Mouse (Mus musculus) hindbrain, embryonic 14.5 days (tissue): ENCODE data around the gene Gm13290. TPM values are rescaled to one million over a fixed set of nuclear protein-coding genes. Genes with fewer than 3 reads are reported as not detected.
"Not testable (repeated sequence)": the region's sequence is repeated elsewhere in the genome, so short reads cannot be mapped to it uniquely, and the experiment has no call there.

Experiments
- ATAC-seq: fragments of 200-750 bp; cut with Nextera tagmentation; 2 replicates; pipeline ENCODE4 v1.8.0; 2017; ENCODE audit warnings: moderate number of reproducible peaks, mild to moderate bottlenecking, moderate TSS enrichment, moderate library complexity; ENCODE audit not compliant: low FRiP score
- DNase-seq: peaks from one replicate; pipeline ENCODE4 v3.0.0-alpha.2; 2015; ENCODE audit warnings: low spot score
- H3K27ac ChIP-seq: fragments of 300-500 bp; sonication (generic); 2 replicates; pipeline ENCODE4 v1.5.1; 2014; ENCODE audit warnings: mild to moderate bottlenecking, moderate library complexity
- H3K27me3 ChIP-seq: fragments of 300-500 bp; sonication (generic); 2 replicates; pipeline ENCODE4 v1.6.1; 2014; ENCODE audit warnings: mild to moderate bottlenecking, low read length, mixed read lengths; ENCODE audit not compliant: control insufficient read depth, insufficient read depth
- H3K36me3 ChIP-seq: fragments of 300-500 bp; sonication (generic); replicated peaks from 2 replicates; pipeline ENCODE4 v1.6.1; 2014; ENCODE audit not compliant: control insufficient read depth, insufficient read depth
- H3K4me1 ChIP-seq: fragments of 300-500 bp; sonication (generic); replicated peaks from 2 replicates; pipeline ENCODE4 v1.6.1; 2014; ENCODE audit warnings: antibody characterized with exemption, low read length, mixed read lengths; ENCODE audit not compliant: control insufficient read depth, insufficient read depth
- H3K4me2 ChIP-seq: fragments of 300-500 bp; sonication (generic); replicated peaks from 2 replicates; pipeline ENCODE4 v1.6.1; 2014; ENCODE audit warnings: mild to moderate bottlenecking, moderate library complexity
- H3K4me3 ChIP-seq: fragments of 300-500 bp; sonication (generic); replicated peaks from 2 replicates; pipeline ENCODE4 v1.5.1; 2014; ENCODE audit warnings: mild to moderate bottlenecking, low read length
- H3K9ac ChIP-seq: fragments of 300-500 bp; sonication (generic); 2 replicates; pipeline ENCODE4 v1.6.1; 2014
- H3K9me3 ChIP-seq: fragments of 300-500 bp; sonication (generic); 2 replicates; pipeline ENCODE4 v1.6.1; 2016; ENCODE audit warnings: low read length; ENCODE audit not compliant: control insufficient read depth
- WGBS: fragments of 180-500 bp; shearing (Covaris S2); extraction: QIAGEN DNeasy Blood & Tissue Kit; methylation state at CpG from one replicate; pipeline ENCODE4 v1.1.7; 2014; 5-methylcytosine and 5-hydroxymethylcytosine counted together
- polyA plus RNA-seq: library from polyadenylated mRNA; unstranded; fragments of >200 nt; fragmentation: Nextera tagmentation; extraction: Ambion mirVana; gene quantifications from 2 replicates; pipeline ENCODE4 v1.2.1, GENCODE M21; 2014

The Gm13290 gene
- polyA plus RNA-seq, 1 experiment from 2014 or later: not detected

DNA sequence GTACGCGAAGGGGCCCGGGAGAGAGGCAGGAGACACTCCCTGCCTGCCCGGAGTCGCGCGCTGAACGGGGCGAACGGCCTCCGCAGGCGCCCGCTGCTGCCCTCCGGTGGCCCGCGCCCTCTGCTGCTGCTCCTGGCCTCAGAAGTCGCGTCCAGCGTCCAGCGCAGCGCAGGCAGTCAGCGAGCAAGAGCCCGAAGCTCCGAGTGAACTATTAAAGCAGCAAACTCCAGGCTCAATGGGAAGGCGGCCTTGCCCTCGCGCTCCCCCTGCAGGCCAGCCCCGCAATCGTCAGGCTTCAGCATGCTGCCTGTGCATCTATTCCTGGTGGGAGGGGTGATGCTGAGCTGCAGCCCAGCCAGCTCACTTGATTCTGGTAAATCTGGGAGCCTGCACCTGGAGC lies 5.9 kb downstream of the Gm13290 start, which contains the start of gene Gm13272:
TSS of gene Gm13272 (plus strand) at position 301 of the 400 bp plus-strand sequence.
- not testable (repeated sequence) for H3K27ac ChIP-seq, H3K9ac ChIP-seq, H3K27me3 ChIP-seq, H3K4me2 ChIP-seq, H3K9me3 ChIP-seq, H3K4me1 ChIP-seq, ATAC-seq, DNase-seq, H3K36me3 ChIP-seq, H3K4me3 ChIP-seq
- whole genome bisulfite sequencing: no CpG with 5 or more reads among the region's 29 CpGs

DNA sequence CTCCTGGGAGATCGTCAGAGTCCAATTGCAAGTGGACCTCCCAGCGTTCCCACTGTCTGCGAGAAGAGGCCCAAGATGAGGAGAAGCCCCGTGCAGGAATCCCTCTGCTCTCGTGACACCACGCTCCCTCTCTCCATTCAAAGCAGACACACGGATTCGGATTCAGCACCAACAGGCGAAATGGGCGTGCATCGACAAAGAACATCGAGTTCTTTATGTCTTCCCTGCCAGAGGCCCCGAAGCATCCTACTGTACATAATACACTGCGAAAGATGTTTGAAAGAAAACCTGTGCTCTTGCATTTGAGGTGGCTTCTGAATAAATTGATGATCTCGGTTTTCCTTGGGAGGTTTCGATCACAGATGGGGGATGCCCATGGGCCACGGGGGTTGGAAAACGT lies 6.7 kb downstream of the Gm13290 start:
- H3K9me3 ChIP-seq, H3K4me3 ChIP-seq, H3K4me2 ChIP-seq, H3K9ac ChIP-seq, H3K36me3 ChIP-seq, ATAC-seq, H3K27me3 ChIP-seq, DNase-seq, H3K4me1 ChIP-seq, H3K27ac ChIP-seq: not testable (repeated sequence)
- 45% methylated on average over 12 of the region's 18 CpGs for WGBS

GRCm38 (mm10) chr4:88781831-88782230 lies 8.2 kb downstream of the Gm13290 start, which contains the start of gene Ifnz:
Ifnz (plus strand) TSS chr4:88782131.
- not testable (repeated sequence) for H3K27ac ChIP-seq, H3K36me3 ChIP-seq, DNase-seq, H3K9me3 ChIP-seq, H3K27me3 ChIP-seq, H3K4me1 ChIP-seq, H3K4me3 ChIP-seq, ATAC-seq, H3K9ac ChIP-seq
- 20% methylated on average over 4 of the region's 7 CpGs for WGBS
- H3K4me2 ChIP-seq: peak within 1 kb of the TSS; percentile 40

DNA sequence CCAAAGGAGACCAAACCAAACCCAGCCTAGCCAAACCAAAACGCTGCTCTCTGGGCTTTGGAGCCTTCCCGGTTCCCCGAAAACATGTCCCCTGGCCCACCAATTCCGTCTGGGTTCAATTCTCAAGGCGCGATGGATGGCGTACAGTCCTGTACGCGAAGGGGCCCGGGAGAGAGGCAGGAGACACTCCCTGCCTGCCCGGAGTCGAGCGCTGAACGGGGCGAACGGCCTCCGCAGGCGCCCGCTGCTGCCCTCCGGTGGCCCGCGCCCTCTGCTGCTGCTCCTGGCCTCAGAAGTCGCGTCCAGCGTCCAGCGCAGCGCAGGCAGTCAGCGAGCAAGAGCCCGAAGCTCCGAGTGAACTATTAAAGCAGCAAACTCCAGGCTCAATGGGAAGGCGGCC lies 8.7 kb downstream of the Gm13290 start:
- not testable (repeated sequence) for ATAC-seq, H3K4me1 ChIP-seq, H3K9ac ChIP-seq, H3K27me3 ChIP-seq, H3K27ac ChIP-seq, H3K9me3 ChIP-seq, H3K4me3 ChIP-seq, H3K36me3 ChIP-seq, DNase-seq
- peak overlapping the region; percentile 40 for H3K4me2 ChIP-seq
- WGBS: no CpG with 5 or more reads among the region's 31 CpGs

GRCm38 (mm10) chr4:88785409-88785808 lies 11.8 kb downstream of the Gm13290 start, which contains the start of gene Gm13276:
Gm13276 (plus strand) TSS chr4:88785709.
- H3K4me2 ChIP-seq, H3K36me3 ChIP-seq, H3K9me3 ChIP-seq, H3K4me3 ChIP-seq, H3K27ac ChIP-seq, H3K27me3 ChIP-seq, ATAC-seq, H3K4me1 ChIP-seq, H3K9ac ChIP-seq, DNase-seq: not testable (repeated sequence)
- WGBS: no CpG with 5 or more reads among the region's 27 CpGs

DNA sequence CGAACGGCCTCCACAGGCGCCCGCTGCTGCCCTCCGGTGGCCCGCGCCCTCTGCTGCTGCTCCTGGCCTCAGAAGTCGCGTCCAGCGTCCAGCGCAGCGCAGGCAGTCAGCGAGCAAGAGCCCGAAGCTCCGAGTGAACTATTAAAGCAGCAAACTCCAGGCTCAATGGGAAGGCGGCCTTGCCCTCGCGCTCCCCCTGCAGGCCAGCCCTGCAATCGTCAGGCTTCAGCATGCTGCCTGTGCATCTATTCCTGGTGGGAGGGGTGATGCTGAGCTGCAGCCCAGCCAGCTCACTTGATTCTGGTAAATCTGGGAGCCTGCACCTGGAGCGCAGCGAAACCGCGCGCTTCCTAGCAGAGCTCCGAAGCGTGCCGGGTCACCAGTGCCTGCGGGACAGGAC lies 14.8 kb downstream of the Gm13290 start, which contains the start of gene Gm13277:
TSS of gene Gm13277 (plus strand) at position 231 of the 400 bp plus-strand sequence.
- DNase-seq, ATAC-seq, H3K4me3 ChIP-seq, H3K36me3 ChIP-seq, H3K9ac ChIP-seq, H3K4me2 ChIP-seq, H3K4me1 ChIP-seq, H3K27me3 ChIP-seq, H3K9me3 ChIP-seq, H3K27ac ChIP-seq: not testable (repeated sequence)
- 0% methylated on average over 4 of the region's 28 CpGs for WGBS

DNA sequence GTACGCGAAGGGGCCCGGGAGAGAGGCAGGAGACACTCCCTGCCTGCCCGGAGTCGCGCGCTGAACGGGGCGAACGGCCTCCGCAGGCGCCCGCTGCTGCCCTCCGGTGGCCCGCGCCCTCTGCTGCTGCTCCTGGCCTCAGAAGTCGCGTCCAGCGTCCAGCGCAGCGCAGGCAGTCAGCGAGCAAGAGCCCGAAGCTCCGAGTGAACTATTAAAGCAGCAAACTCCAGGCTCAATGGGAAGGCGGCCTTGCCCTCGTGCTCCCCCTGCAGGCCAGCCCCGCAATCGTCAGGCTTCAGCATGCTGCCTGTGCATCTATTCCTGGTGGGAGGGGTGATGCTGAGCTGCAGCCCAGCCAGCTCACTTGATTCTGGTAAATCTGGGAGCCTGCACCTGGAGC lies 17.6 kb downstream of the Gm13290 start, which contains the start of gene Gm13278:
TSS of gene Gm13278 (plus strand) at position 301 of the 400 bp plus-strand sequence.
- not testable (repeated sequence) for H3K4me2 ChIP-seq, DNase-seq, H3K9me3 ChIP-seq, H3K4me3 ChIP-seq, H3K27me3 ChIP-seq, H3K36me3 ChIP-seq, H3K27ac ChIP-seq, ATAC-seq, H3K9ac ChIP-seq, H3K4me1 ChIP-seq
- WGBS: no CpG with 5 or more reads among the region's 28 CpGs

GRCm38 (mm10) chr4:88793936-88794675 lies 20.5 kb downstream of the Gm13290 start, which contains the start of gene Gm13275:
Gm13275 (plus strand) TSS chr4:88794487.
- H3K4me3 ChIP-seq, ATAC-seq, H3K36me3 ChIP-seq, H3K9ac ChIP-seq, DNase-seq, H3K9me3 ChIP-seq, H3K27me3 ChIP-seq, H3K27ac ChIP-seq, H3K4me2 ChIP-seq, H3K4me1 ChIP-seq: not testable (repeated sequence)
- 1% methylated on average over 11 of the region's 52 CpGs for WGBS

- H3K4me2 ChIP-seq, H3K27ac ChIP-seq, ATAC-seq: not testable (repeated sequence)
Measured at GRCm38 (mm10) chr4:88797097-88797496, 23.5 kb downstream of the Gm13290 start, which contains the start of gene Gm13279. Gm13279 (plus strand) TSS chr4:88797397.

More at GRCm38 (mm10) chr4:88797097-88797496, 23.5 kb downstream of the Gm13290 start, which contains the start of gene Gm13279:
- H3K4me3 ChIP-seq, H3K4me1 ChIP-seq, DNase-seq, H3K27me3 ChIP-seq, H3K9me3 ChIP-seq, H3K36me3 ChIP-seq, H3K9ac ChIP-seq: not testable (repeated sequence)
- no CpG with 5 or more reads among the region's 28 CpGs for WGBS
